8 mouse cellular contexts compared by ENCODE assay signal in genomic region chr19:3767276-3767780, GRCm38 (mm10). TPM values are rescaled to one million over a fixed set of nuclear protein-coding genes. Genes with fewer than 3 reads are reported as not detected.
DNase-seq lines count a peak whose midpoint lies in the region; ATAC-seq lines count a peak whose summit lies in the region.

TSS of gene Kmt5b (plus strand) at chr19:3767421.

- H3K27me3 ChIP-seq in intestine, embryonic 15.5 days (replicated peaks): no peaks in the 10 kb centered on the region
- no peaks in the 10 kb centered on the region for H3K27me3 ChIP-seq in limb, embryonic 13.5 days
- no peaks in the 10 kb centered on the region for H3K27me3 ChIP-seq in midbrain, embryonic 14.5 days (ENCODE audit: control insufficient read depth, insufficient read depth, low read length)

- peak within 1 kb of the TSS; percentile 99 for H3K4me3 ChIP-seq in intestine, embryonic 15.5 days (replicated peaks)
- peak within 1 kb of the TSS; percentile 95 for H3K4me3 ChIP-seq in limb, embryonic 13.5 days
- H3K4me3 ChIP-seq in midbrain, embryonic 14.5 days (replicated peaks; ENCODE audit: low read depth, low read length): peak within 1 kb of the TSS; percentile 99

- H3K36me3 ChIP-seq in intestine, embryonic 15.5 days: no peaks in the 10 kb centered on the region
- H3K36me3 ChIP-seq in limb, embryonic 13.5 days: no peaks in the 10 kb centered on the region
- no peaks in the 10 kb centered on the region for H3K36me3 ChIP-seq in midbrain, embryonic 14.5 days (ENCODE audit: control insufficient read depth, insufficient read depth, low read length)

- peak within 1 kb of the TSS; percentile 100 for H3K9ac ChIP-seq in intestine, embryonic 15.5 days
- peak within 1 kb of the TSS; percentile 100 for H3K9ac ChIP-seq in limb, embryonic 13.5 days
- H3K9ac ChIP-seq in midbrain, embryonic 14.5 days (replicated peaks; ENCODE audit: low read length): peak within 1 kb of the TSS; percentile 100

- 1% methylated on average over 39 of the region's 39 CpGs for WGBS in intestine, embryonic 15.5 days
- under 1% methylated on average over 39 of the region's 39 CpGs for WGBS in limb, embryonic 13.5 days
- WGBS in midbrain, embryonic 14.5 days: 1% methylated on average over 39 of the region's 39 CpGs

- intact Hi-C loops in gastrocnemius, postnatal 36 days (cut with DNase I): no loop called here

- DNase-seq in thymus, postnatal 0 days (ENCODE audit: low spot score): peak; percentile 68
- DNase-seq in thymus, postnatal 4 days: no peak
- DNase-seq in embryo, embryonic 11.5 days (ENCODE audit: low read depth, low spot score): peak; percentile 13
- peak in 1 of 2 experiments; percentile 16 for DNase-seq in gastrocnemius, postnatal 36 days
- DNase-seq in midbrain, embryonic 14.5 days: peak; percentile 77
- DNase-seq in Muller cell, postnatal 12 days (ENCODE audit: inconsistent ontology term): no peak

- peaks cover 8% of the 10 kb centered on the region; the same call in 1 of the 2 replicates for H3K4me1 ChIP-seq in intestine, embryonic 15.5 days (replicated peaks)
- peaks cover 23% of the 10 kb centered on the region for H3K4me1 ChIP-seq in limb, embryonic 13.5 days
- H3K4me1 ChIP-seq in midbrain, embryonic 14.5 days (ENCODE audit: control insufficient read depth, insufficient read depth, low read length): peaks cover 24% of the 10 kb centered on the region

- peak within 1 kb of the TSS; percentile 90 for H3K4me2 ChIP-seq in intestine, embryonic 15.5 days (replicated peaks)
- peak within 1 kb of the TSS; percentile 89 for H3K4me2 ChIP-seq in limb, embryonic 13.5 days (replicated peaks)
- peak within 1 kb of the TSS; percentile 90 for H3K4me2 ChIP-seq in midbrain, embryonic 14.5 days (ENCODE audit: low read length)

- H3K9me3 ChIP-seq in intestine, embryonic 15.5 days: no peaks in the 10 kb centered on the region
- H3K9me3 ChIP-seq in limb, embryonic 13.5 days: no peaks in the 10 kb centered on the region
- no peaks in the 10 kb centered on the region for H3K9me3 ChIP-seq in midbrain, embryonic 14.5 days (ENCODE audit: control insufficient read depth, low read length)

- peak within 1 kb of the TSS; percentile 100 for H3K27ac ChIP-seq in intestine, embryonic 15.5 days
- peak within 1 kb of the TSS; percentile 100 for H3K27ac ChIP-seq in limb, embryonic 13.5 days
- H3K27ac ChIP-seq in midbrain, embryonic 14.5 days (replicated peaks; ENCODE audit: low read depth, low read length): peak within 1 kb of the TSS; percentile 100

- ATAC-seq in intestine, embryonic 15.5 days: peak; percentile 19
- peak; percentile 1; the same call in 1 of the 2 replicates for ATAC-seq in limb, embryonic 13.5 days (ENCODE audit: low FRiP score, low read depth)
- peak; percentile 46 for ATAC-seq in midbrain, embryonic 14.5 days (ENCODE audit: low FRiP score, low TSS enrichment)

RNA-seq across cellular contexts. Expression of gene Kmt5b, which starts in this region (rescaled TPM):
- 24.7 and 31.1 TPM in 2 replicates for polyA plus RNA-seq in thymus, postnatal 0 days (2015; fragmentation: Nextera tagmentation; extraction: Ambion mirVana)
- 10 to 100 TPM; 20.8 to 22.5 TPM for total RNA-seq in gastrocnemius, postnatal 36 days (2021)
- 21.8 and 22.0 TPM in 2 replicates for polyA plus RNA-seq in intestine, embryonic 15.5 days (2015; fragmentation: Nextera tagmentation; extraction: Ambion mirVana)
- polyA plus RNA-seq in limb, embryonic 13.5 days (2015; fragmentation: Nextera tagmentation; extraction: Ambion mirVana): 30.4 and 31.2 TPM in 2 replicates
- polyA plus RNA-seq in midbrain, embryonic 14.5 days (2014; fragmentation: Nextera tagmentation; extraction: Ambion mirVana): 55.6 and 74.0 TPM in 2 replicates

Comparison
In these comparisons a context has a peak if more than half of its experiments do, and no peak if none do; other contexts are left out.
1. DNase-seq: peak in thymus, postnatal 0 days (single experiment), embryo, embryonic 11.5 days (single experiment) and midbrain, embryonic 14.5 days (single experiment); none in thymus, postnatal 4 days (single experiment) and Muller cell, postnatal 12 days (single experiment).
2. Peak in every context shown above with its lines, with median percentiles within 50 percentile points of each other: ATAC-seq, H3K27ac ChIP-seq, H3K4me2 ChIP-seq, H3K4me3 ChIP-seq and H3K9ac ChIP-seq.